Mouse (Mus musculus): ENCODE measurements around the gene Sf3a2.
A peak's percentile ranks its signal among the peaks of the same experiment; 100 is the strongest.

The Sf3a2 gene

GRCm38 (mm10) chr10:80798150-80799006 lies at the start of gene Sf3a2, which contains the start of gene Plekhj1:
Gene Sf3a2, plus strand, starts transcription at chr10:80798198.
Gene Plekhj1, minus strand, starts transcription at chr10:80798626.
- peak; percentile 95 for DNase-seq (ENCODE audit: low spot score)

GRCm38 (mm10) chr10:80748609-80749008 lies 49.4 kb upstream of the Sf3a2 start:
- peak; percentile 64 for DNase-seq (ENCODE audit: low spot score)

GRCm38 (mm10) chr10:80751188-80751832 lies 46.7 kb upstream of the Sf3a2 start:
- peak; percentile 37 for DNase-seq (ENCODE audit: low spot score)

GRCm38 (mm10) chr10:80752079-80752625 lies 45.8 kb upstream of the Sf3a2 start:
- peak; percentile 67 for DNase-seq (ENCODE audit: low spot score)

- DNase-seq (ENCODE audit: low spot score) = peak; percentile 98
Observed at GRCm38 (mm10) chr10:80754594-80755290, 43.3 kb upstream of the Sf3a2 start, which contains the start of gene Dot1l. Gene Dot1l, plus strand, starts transcription at chr10:80755206.

- no peak for DNase-seq (ENCODE audit: low spot score)
Observed at GRCm38 (mm10) chr10:80755291-80756015, 42.5 kb upstream of the Sf3a2 start.

- DNase-seq (ENCODE audit: low spot score) = no peak
Observed at GRCm38 (mm10) chr10:80756099-80756498, 41.9 kb upstream of the Sf3a2 start.

- no peak for DNase-seq (ENCODE audit: low spot score)
Observed at GRCm38 (mm10) chr10:80756509-80756908, 41.5 kb upstream of the Sf3a2 start.

- no peak for DNase-seq (ENCODE audit: low spot score)
Observed at GRCm38 (mm10) chr10:80756967-80757366, 41.0 kb upstream of the Sf3a2 start.

- peak; percentile 60 for DNase-seq (ENCODE audit: low spot score)
Observed at GRCm38 (mm10) chr10:80757717-80758116, 40.3 kb upstream of the Sf3a2 start.

- no peak for DNase-seq (ENCODE audit: low spot score)
Observed at GRCm38 (mm10) chr10:80758651-80759050, 39.3 kb upstream of the Sf3a2 start.

GRCm38 (mm10) chr10:80760596-80761524 lies 37.1 kb upstream of the Sf3a2 start:
- no peak for DNase-seq (ENCODE audit: low spot score)

GRCm38 (mm10) chr10:80761821-80762220 lies 36.2 kb upstream of the Sf3a2 start:
- no peak for DNase-seq (ENCODE audit: low spot score)

- DNase-seq (ENCODE audit: low spot score) = no peak
Observed at GRCm38 (mm10) chr10:80763502-80763901, 34.5 kb upstream of the Sf3a2 start.

- no peak for DNase-seq (ENCODE audit: low spot score)
Observed at GRCm38 (mm10) chr10:80765746-80766145, 32.3 kb upstream of the Sf3a2 start.

GRCm38 (mm10) chr10:80766161-80766815 lies 31.7 kb upstream of the Sf3a2 start:
- DNase-seq (ENCODE audit: low spot score) = no peak

GRCm38 (mm10) chr10:80768365-80768764 lies 29.6 kb upstream of the Sf3a2 start:
- no peak for DNase-seq (ENCODE audit: low spot score)

GRCm38 (mm10) chr10:80773816-80774215 lies 24.2 kb upstream of the Sf3a2 start:
- no peak for DNase-seq (ENCODE audit: low spot score)

GRCm38 (mm10) chr10:80774549-80774948 lies 23.4 kb upstream of the Sf3a2 start:
- DNase-seq (ENCODE audit: low spot score) = peak; percentile 71

- no peak for DNase-seq (ENCODE audit: low spot score)
Observed at GRCm38 (mm10) chr10:80774981-80775380, 23.0 kb upstream of the Sf3a2 start.

Data from urinary bladder, postnatal 25 days (tissue).